Mouse (Mus musculus): ENCODE data around the gene Gata1. TPM values are rescaled to one million over a fixed set of nuclear protein-coding genes. Genes with fewer than 3 reads are reported as not detected.

The Gata1 gene
- polyA plus RNA-seq (2017; shearing (Covaris generic)): 41.6 TPM

DNA sequence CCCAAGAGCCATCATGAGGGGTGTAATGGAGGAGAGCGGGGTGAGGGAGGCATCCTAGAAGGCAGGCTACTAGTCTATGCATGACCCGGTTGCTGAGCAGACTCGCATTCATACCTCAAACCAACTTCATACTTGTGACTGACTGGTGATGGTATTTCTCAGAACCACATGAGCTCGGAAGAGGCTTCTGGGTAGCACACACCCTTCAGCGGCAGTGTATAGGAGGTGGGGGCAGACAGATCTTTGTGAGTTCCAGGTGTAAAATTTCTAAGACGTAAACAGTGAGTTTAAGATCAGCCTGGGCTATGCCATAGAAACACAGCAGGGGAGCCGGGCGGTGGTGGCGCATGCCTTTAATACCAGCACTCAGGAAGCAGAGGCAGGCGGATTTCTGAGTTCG is at the start of gene Gata1:
TSS of gene Gata1 (minus strand) at position 180 of the 400 bp plus-strand sequence.

GRCm38 (mm10) chrX:8018286-8018685 is 40.4 kb upstream of the Gata1 start, which contains the start of gene Glod5:
Gene Glod5, minus strand, starts transcription at chrX:8018492.

DNA sequence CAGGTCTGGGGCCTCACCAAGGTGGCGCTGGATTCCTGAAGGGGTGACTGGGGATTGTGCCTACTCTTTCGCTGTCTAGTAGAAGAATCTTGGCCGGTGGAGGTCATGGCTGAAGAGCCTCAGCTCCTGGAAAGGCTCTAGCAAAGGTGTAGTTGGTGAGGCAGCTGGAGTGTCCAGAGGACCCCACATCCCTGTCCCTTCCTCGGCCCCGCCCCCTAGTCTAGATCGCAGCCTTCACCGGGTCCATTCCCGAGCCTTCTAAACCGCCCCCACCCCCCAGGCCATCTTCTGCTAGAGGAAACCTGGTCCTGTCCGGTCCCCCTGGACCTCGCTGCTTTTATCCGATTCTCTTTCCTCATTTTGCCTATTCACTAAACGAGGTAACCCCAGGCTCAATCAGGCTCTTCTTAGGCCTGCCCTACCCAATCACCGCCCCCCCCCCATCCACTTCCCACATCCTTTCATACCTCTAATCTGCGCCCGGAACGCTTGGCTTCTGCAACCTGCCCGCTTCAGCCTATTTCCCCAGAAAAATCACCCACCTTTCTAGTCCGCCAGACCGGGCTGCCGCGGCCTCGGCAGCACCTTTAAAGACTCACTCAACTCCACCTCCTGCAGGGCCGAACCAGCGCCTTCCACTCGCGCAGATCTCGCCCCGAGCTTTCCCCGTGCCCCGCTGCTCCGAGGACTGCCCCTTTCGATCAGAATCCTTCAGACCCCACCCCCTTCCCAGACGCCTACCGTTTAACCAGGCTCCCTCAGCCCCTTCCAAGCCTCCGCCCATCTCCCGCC is 30.6 kb downstream of the Gata1 start, which contains the start of gene Hdac6:
TSS of gene Hdac6 (minus strand) at position 782 of the 792 bp plus-strand sequence.

DNA sequence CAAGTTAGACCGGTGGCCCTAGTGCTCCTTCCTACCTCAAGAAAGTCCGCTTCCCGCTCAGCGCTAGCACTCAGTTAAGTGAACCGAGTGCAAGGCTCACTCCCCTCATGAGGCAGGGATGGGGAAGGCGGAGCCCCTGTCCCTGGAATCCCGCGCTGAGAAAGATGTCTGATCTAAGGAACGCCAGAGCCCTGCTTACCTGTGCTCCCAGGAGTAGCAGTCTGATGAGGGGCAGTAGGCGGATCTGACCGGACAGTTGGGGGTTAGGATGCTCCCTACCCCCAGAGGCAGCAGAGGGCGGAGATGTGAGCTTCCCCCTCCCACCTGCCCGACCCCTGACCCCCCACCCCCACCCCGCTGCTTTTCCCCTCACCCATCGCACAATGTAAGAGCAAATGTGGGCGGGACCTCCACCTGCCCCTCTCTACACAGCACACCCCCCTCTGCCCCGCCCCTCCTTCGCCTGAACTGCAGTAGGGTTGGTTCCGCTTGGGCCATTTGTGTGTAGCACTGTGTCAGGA is 49.5 kb downstream of the Gata1 start, which contains the start of gene Eras:
TSS of gene Eras (minus strand) at position 338 of the 521 bp plus-strand sequence.

DNA sequence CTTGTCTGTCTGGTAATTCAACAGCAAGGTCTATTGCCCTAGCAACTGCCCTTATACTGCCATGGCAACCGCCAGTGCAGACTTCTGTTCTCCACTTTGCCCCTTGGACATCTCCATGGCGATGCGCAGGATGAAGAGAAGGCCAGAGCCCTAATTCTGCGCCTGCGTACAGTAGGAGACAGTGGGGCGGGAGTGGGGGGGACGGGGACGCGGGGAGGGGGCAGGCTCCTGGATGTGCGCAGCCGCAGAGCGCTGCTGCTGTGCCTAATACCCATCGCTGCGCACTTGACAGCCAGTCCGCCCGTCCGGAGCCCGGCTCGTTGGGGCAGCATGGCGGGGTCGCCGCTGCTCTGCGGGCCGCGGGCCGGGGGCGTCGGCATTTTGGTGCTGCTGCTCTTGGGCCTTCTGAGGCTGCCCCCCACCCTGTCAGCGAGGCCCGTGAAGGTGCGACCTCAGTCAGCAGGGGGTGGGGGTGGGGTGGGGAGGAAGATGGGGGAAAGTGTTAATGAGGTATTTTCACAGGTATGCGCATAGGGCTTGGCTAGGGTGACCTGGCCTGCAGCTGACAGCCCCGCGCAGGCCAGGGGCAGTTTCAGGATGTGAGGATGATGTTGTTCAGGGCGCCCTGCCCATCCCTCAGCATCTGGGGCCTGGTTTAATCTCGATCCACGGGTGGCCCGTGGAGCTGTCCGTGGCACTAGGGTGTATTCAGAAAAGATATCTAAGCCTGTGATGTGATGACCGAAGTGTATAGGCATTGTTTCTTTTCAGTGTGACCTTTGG is 58.1 kb downstream of the Gata1 start, which contains the start of gene Pcsk1n:
TSS of gene Pcsk1n (plus strand) at position 222 of the 783 bp plus-strand sequence.

Other genes starting within 250 kb of the Gata1 start
- gene Praf2, start 249.6 kb downstream of the Gata1 start, polyA plus RNA-seq (2017; shearing (Covaris generic)): 35.0 TPM
- gene Ccdc120, start 227.2 kb downstream of the Gata1 start, polyA plus RNA-seq (2017; shearing (Covaris generic)): 0.70 TPM
- gene Tfe3, start 215.5 kb downstream of the Gata1 start, polyA plus RNA-seq (2017; shearing (Covaris generic)): 47.9 TPM
- 112 TPM for gene Gripap1, start 188.3 kb downstream of the Gata1 start, polyA plus RNA-seq (2017; shearing (Covaris generic))
- gene Kcnd1, start 155.8 kb downstream of the Gata1 start, polyA plus RNA-seq (2017; shearing (Covaris generic)): 1.1 TPM
- gene Otud5, start 136.7 kb downstream of the Gata1 start, polyA plus RNA-seq (2017; shearing (Covaris generic)): 16.6 TPM
- gene Pim2, start 99.8 kb downstream of the Gata1 start, polyA plus RNA-seq (2017; shearing (Covaris generic)): 75.3 TPM
- 41.7 TPM for gene Slc35a2, start 94.0 kb downstream of the Gata1 start, polyA plus RNA-seq (2017; shearing (Covaris generic))
- 155 TPM for gene Pqbp1, start 78.8 kb downstream of the Gata1 start, polyA plus RNA-seq (2017; shearing (Covaris generic))
- gene Timm17b, start 78.7 kb downstream of the Gata1 start, polyA plus RNA-seq (2017; shearing (Covaris generic)): 154 TPM
- not detected for gene Gm10491, start 70.2 kb downstream of the Gata1 start, polyA plus RNA-seq (2017; shearing (Covaris generic))
- gene Gm10490, start 68.5 kb downstream of the Gata1 start, polyA plus RNA-seq (2017; shearing (Covaris generic)): not detected
- not detected for gene Pcsk1n, start 58.2 kb downstream of the Gata1 start, polyA plus RNA-seq (2017; shearing (Covaris generic))
- gene Eras, start 49.5 kb downstream of the Gata1 start, polyA plus RNA-seq (2017; shearing (Covaris generic)): not detected
- 21.6 TPM for gene Hdac6, start 30.2 kb downstream of the Gata1 start, polyA plus RNA-seq (2017; shearing (Covaris generic))
- not detected for gene Glod5, start 40.4 kb upstream of the Gata1 start, polyA plus RNA-seq (2017; shearing (Covaris generic))
- 27.3 TPM for gene Suv39h1, start 96.7 kb upstream of the Gata1 start, polyA plus RNA-seq (2017; shearing (Covaris generic))
- 92.8 TPM for gene Was, start 112.4 kb upstream of the Gata1 start, polyA plus RNA-seq (2017; shearing (Covaris generic))
- gene Wdr13, start 154.8 kb upstream of the Gata1 start, polyA plus RNA-seq (2017; shearing (Covaris generic)): 33.2 TPM
- gene Rbm3, start 167.8 kb upstream of the Gata1 start, polyA plus RNA-seq (2017; shearing (Covaris generic)): 443 TPM
- 15.6 TPM for gene Tbc1d25, start 198.1 kb upstream of the Gata1 start, polyA plus RNA-seq (2017; shearing (Covaris generic))
- gene Ebp, start 215.4 kb upstream of the Gata1 start, polyA plus RNA-seq (2017; shearing (Covaris generic)): 187 TPM
- not detected for gene Porcn, start 228.5 kb upstream of the Gata1 start, polyA plus RNA-seq (2017; shearing (Covaris generic))